Mouse (Mus musculus): ENCODE data around the gene Gsdme.

DNA sequence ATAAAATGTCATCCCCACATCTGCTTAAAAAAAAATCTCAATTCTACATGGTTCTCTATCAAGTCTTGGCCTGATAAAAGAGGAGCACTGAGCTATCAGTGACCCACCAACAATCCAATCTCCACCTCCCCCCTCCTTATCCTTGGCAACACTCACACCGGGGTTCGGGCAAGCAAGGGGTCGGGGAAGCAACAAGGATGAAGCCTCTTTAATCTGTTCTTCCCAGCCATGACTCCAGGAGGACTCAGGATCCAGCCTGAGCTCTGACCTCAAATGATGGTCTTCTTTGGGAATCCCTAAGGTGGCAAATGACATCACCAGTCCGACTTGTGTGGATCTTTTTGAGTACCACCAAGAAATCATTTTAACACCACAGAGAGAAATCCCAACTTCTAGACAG, 15.9 kb downstream of the Gsdme start:
- TF ChIP-seq CTCF (IDR thresholded peaks at IDR 0.05; ENCODE audit: low read depth, low read length), result no peak
- TF ChIP-seq GATA1 (IDR thresholded peaks at IDR 0.05; ENCODE audit: borderline replicate concordance, low read length), result no peak
- TF ChIP-seq TAL1 (conservative IDR thresholded peaks at IDR 0.05; ENCODE audit: low read depth, low read length), result no peak
- TF ChIP-seq POLR2AphosphoS5 (IDR thresholded peaks at IDR 0.05; ENCODE audit: insufficient replicate concordance, low read depth, low read length), result no peak
- no peak for TF ChIP-seq GATA2 (IDR thresholded peaks at IDR 0.05; ENCODE audit: borderline replicate concordance, low read depth, low read length)
